Mouse (Mus musculus) adrenal gland (tissue): ENCODE results near the gene Gm47791.

Experiments used
- intact Hi-C: fragments of 180-260 bp; cut with DNase I; formaldehyde crosslinking; loops from one replicate; pipeline ENCODE4 v1.15.1; 2025

Gene Gm47791

GRCm38 (mm10) chr1:82788070-82788469 lies 17.0 kb upstream of the Gm47791 start:
- intact Hi-C loops: loop anchor here (5.0 to 10.0 kb wide), 4 partner anchors 54 to 289 kb away; no protein-coding TSS in a partner anchor

GRCm38 (mm10) chr1:82787414-82787813 lies 16.4 kb upstream of the Gm47791 start:
- intact Hi-C loops: loop anchor here (5.0 to 10.0 kb wide), 4 partner anchors 55 to 290 kb away; no protein-coding TSS in a partner anchor

DNA sequence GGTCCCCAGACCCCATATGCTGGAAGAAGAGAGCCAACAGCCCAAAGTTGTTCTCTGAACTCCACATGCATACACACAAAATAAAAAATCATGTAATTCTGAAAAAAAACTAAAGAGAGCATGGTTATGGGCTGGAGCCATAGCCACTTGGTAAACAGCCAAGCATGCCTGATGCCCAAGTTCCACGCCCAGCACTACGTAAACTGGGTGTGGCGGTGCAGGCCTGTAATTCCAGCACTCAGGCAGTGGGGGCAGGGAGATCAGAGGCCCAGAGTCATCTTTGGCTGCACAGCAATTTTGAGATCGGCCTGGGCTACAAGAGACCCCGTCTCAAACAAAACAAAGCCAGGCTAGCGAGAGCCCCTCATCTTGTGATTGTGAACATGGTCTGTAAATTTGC lies 14.5 kb upstream of the Gm47791 start:
- intact Hi-C loops: loop anchor here (5.0 to 10.0 kb wide), 4 partner anchors 57 to 292 kb away; no protein-coding TSS in a partner anchor

GRCm38 (mm10) chr1:82783559-82783958 lies 12.5 kb upstream of the Gm47791 start:
- intact Hi-C loops: loop anchor here (10.0 kb wide), 1 partner anchor 121 kb away; no protein-coding TSS in a partner anchor

- intact Hi-C loops: no loop called here
Observed at GRCm38 (mm10) chr1:82779388-82779966, 8.4 kb upstream of the Gm47791 start.

GRCm38 (mm10) chr1:82775293-82775692 lies 4.2 kb upstream of the Gm47791 start:
- intact Hi-C loops: no loop called here

GRCm38 (mm10) chr1:82773208-82773607 lies 2.2 kb upstream of the Gm47791 start:
- intact Hi-C loops: no loop called here

- intact Hi-C loops: no loop called here
Observed at GRCm38 (mm10) chr1:82772428-82772827, 1.4 kb upstream of the Gm47791 start.

- intact Hi-C loops: no loop called here
Observed at GRCm38 (mm10) chr1:82768269-82768668, 2.8 kb downstream of the Gm47791 start, which contains the start of gene Tm4sf20. Gene Tm4sf20 (minus strand): TSS chr1:82768461.

DNA sequence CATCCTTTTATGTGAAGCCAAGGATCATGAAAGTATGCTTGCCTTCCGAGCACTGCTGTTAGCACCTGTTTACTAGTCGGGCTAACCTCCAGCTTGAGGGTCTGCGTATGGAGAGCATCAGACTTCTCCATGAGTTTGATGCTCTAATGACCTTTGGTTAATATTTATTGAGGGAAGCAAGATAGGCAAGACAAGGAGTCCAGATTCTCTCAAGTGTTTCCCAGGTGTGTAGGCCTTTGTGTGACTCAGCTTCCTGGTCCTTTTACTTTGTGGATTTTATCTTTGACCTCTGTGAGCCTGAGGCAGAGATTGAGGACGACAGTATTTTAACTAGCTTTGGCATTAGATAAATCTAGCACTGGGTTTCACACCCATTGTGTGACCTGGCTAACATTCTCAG lies 4.4 kb downstream of the Gm47791 start:
- intact Hi-C loops: no loop called here

DNA sequence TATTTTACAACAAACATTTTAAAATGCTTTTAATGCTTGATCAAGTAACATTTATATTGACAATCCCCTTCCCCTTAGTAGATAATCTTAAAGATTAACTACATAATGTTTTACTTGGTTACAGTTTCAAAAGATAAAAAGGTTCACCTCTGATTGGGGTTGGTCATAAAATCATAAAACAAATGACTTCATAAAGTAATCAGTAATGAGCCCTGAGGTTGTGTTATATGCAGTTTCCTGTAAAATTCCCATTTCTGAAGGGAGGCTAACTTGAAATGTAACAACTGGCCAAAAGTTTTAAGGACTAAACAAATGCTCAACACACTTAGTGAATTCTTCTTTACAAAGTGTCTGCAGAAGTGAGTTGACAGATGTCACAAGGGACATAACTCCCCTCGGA lies 4.8 kb downstream of the Gm47791 start:
- intact Hi-C loops: no loop called here

- intact Hi-C loops: no loop called here
Observed at GRCm38 (mm10) chr1:82762274-82762673, 8.8 kb downstream of the Gm47791 start.

- intact Hi-C loops: no loop called here
Observed at GRCm38 (mm10) chr1:82761454-82762169, 9.4 kb downstream of the Gm47791 start.

GRCm38 (mm10) chr1:82759520-82759919 lies 11.5 kb downstream of the Gm47791 start:
- intact Hi-C loops: no loop called here

DNA sequence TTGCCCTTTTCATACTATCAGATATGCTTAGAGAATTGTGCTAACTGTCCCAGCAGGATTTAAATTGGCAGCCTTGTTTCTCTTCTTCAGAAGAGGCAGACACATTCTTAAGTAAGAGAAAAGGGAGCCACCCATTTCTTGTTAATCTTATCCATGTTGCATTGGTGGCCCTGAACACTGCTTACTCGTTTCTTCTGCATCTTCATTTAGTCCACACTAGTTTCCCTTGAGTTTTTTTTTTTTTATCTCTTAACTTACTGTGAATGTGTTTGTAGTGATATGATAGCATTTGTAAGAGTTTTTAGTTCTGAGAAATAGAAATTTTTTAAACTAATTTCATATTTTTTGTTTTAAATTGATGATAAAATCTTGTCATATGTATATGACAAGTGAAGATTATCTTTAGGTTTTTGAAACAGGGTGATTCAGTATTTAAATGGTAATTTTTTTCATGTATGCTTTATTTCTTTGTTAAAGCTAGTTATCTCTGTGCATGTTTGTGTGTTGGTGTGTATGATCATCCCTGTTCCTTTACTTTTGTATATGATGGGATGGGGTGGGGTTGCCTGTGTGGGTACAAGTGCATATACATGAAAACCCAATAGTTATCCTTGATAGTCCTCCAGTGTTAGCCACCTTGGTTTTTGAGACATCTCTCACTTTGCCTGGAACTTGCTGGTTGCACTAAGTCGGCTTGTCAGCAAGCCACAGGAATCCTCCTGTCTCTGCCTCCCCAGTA lies 23.2 kb downstream of the Gm47791 start:
- intact Hi-C loops: no loop called here

GRCm38 (mm10) chr1:82746408-82746807 lies 24.6 kb downstream of the Gm47791 start:
- intact Hi-C loops: no loop called here

- intact Hi-C loops: no loop called here
Observed at GRCm38 (mm10) chr1:82743962-82744361, 27.1 kb downstream of the Gm47791 start.

- intact Hi-C loops: no loop called here
Observed at GRCm38 (mm10) chr1:82741539-82741938, 29.5 kb downstream of the Gm47791 start.

DNA sequence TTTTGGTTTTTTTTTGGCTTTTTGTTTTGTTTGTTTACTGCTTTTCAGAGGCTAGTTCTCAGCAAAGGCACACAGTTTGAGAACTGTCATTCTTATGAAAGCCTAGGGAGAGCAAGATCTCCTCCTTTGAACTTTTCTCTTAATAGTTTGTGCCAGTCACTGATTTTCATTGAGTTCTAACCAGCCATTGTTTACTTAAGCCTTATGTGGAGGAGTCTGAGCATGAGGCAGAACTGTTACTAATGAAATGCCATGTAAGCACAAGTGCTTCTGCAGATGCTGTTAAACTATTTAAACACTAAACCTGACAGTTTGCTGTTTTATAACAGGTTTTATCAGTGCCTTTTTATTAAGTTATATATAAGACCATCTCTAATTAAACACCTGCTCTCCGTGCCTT lies 33.0 kb downstream of the Gm47791 start:
- intact Hi-C loops: no loop called here

- intact Hi-C loops: no loop called here
Observed at GRCm38 (mm10) chr1:82733357-82733756, 37.7 kb downstream of the Gm47791 start.

- intact Hi-C loops: no loop called here
Observed at GRCm38 (mm10) chr1:82726482-82726881, 44.6 kb downstream of the Gm47791 start.

DNA sequence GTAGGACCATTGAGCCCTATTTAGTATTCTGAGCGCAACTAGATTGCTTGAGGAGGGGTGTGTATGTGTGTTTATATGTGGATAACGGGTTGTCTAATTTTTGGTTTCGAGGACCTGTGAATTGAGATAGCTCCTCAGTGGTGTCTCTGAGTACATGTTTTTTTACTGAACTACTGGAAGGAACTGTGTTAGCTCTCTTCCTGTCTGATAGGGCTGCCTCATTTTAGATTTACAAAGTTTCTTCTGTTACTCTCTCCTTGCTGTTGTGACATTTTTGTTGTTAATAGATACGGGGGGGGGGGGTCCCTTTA lies 45.2 kb downstream of the Gm47791 start:
- intact Hi-C loops: no loop called here
